Mouse (Mus musculus) hindbrain, embryonic 16.5 days (tissue): ENCODE measurements around the gene Olfr702. TPM values are rescaled to one million over a fixed set of nuclear protein-coding genes. Genes with fewer than 3 reads are reported as not detected.

Source experiments
- ATAC-seq: fragments of 200-750 bp; cut with Nextera tagmentation; 2 replicates; pipeline ENCODE4 v1.8.0; 2017; ENCODE audit warnings: moderate TSS enrichment, moderate library complexity
- H3K27ac ChIP-seq: fragments of 300-500 bp; sonication (generic); 2 replicates; pipeline ENCODE4 v1.5.1; 2014; ENCODE audit warnings: low read depth, mild to moderate bottlenecking, control low read depth, low read length, moderate library complexity
- H3K27me3 ChIP-seq: fragments of 300-500 bp; sonication (generic); replicated peaks from 2 replicates; pipeline ENCODE4 v1.6.1; 2014; ENCODE audit warnings: low read length; ENCODE audit not compliant: control insufficient read depth, insufficient read depth
- H3K36me3 ChIP-seq: fragments of 300-500 bp; sonication (generic); 2 replicates; pipeline ENCODE4 v1.6.1; 2014; ENCODE audit warnings: mild to moderate bottlenecking, low read length, moderate library complexity, mixed read lengths; ENCODE audit not compliant: control insufficient read depth, insufficient read depth
- H3K4me1 ChIP-seq: fragments of 300-500 bp; sonication (generic); 2 replicates; pipeline ENCODE4 v1.6.1; 2014; ENCODE audit warnings: low read depth, low read length; ENCODE audit not compliant: control insufficient read depth, insufficient read depth
- H3K4me2 ChIP-seq: fragments of 300-500 bp; sonication (generic); 2 replicates; pipeline ENCODE4 v1.6.1; 2014; ENCODE audit warnings: mild to moderate bottlenecking, low read length, control low read depth, moderate library complexity
- H3K4me3 ChIP-seq: fragments of 300-500 bp; sonication (generic); 2 replicates; pipeline ENCODE4 v1.5.1; 2014; ENCODE audit warnings: mild to moderate bottlenecking, low read length, control low read depth, moderate library complexity
- H3K9ac ChIP-seq: fragments of 300-500 bp; sonication (generic); 2 replicates; pipeline ENCODE4 v1.6.1; 2014; ENCODE audit warnings: low read depth, mild to moderate bottlenecking, control low read depth, low read length, moderate library complexity
- H3K9me3 ChIP-seq: fragments of 300-500 bp; sonication (generic); 2 replicates; pipeline ENCODE4 v1.6.1; 2014; ENCODE audit warnings: mild to moderate bottlenecking, low read length, moderate library complexity; ENCODE audit not compliant: control insufficient read depth
- WGBS: fragments of 180-500 bp; shearing (Covaris S2); extraction: QIAGEN DNeasy Blood & Tissue Kit; methylation state at CpG from one replicate; pipeline ENCODE4 v1.1.7; 2014; 5-methylcytosine and 5-hydroxymethylcytosine counted together
- polyA plus RNA-seq: library from polyadenylated mRNA; unstranded; fragments of >200 nt; fragmentation: Nextera tagmentation; extraction: Ambion mirVana; gene quantifications from 2 replicates; pipeline ENCODE4 v1.2.1, GENCODE M21; 2015

Olfr702 gene
- polyA plus RNA-seq: not detected in 2 replicates

DNA sequence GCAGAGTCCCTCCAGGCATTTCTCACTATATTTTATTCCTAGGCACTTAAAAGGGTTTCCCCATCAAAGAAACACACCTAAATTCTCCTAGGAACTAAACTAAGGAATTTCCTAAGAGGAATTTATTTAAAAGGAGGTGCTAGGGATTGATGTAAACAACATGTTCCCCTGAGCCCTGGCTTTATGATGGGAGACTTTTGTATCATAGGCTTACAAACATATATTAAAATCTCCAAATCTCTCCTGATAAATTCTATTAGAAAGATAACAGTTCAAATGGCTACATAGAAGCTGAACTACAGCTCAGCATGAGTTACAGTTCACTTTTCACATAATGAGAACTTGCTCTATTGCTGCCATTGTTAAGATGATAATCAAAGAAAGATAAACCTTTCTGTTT, at the start of gene Olfr702:
Gene Olfr702 (minus strand): TSS at position 101 of the 400 bp plus-strand sequence.
- Histone ChIP-seq H3K4me1 (no peaks in the 10 kb centered on the region), H3K36me3 (no peaks in the 10 kb centered on the region), H3K9me3 (no peaks in the 10 kb centered on the region), H3K9ac (no peak within 1 kb of the TSS), H3K4me3 (no peak within 1 kb of the TSS), H3K27me3 (no peaks in the 10 kb centered on the region), H3K27ac (no peak within 1 kb of the TSS), H3K4me2 (no peak within 1 kb of the TSS)
- no peak for ATAC-seq

DNA sequence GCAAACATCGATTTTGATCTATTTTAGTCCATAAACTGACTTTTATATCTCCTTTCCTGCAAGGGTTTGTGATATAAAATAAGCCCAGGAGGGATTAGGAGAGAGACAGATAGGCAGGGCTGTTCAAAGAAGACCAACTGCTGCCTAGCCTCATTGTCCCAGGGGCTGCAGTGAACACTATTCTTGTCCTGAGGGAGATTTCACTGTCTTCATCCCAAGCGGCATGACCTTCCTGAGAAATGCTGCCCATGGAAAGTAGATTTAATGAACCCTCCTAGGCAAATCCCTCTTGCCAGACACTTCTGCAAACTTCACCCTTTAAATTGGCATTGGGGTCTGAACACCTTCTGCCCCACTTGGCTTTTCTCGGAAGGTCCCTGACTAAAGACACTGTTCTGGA, 43.1 kb upstream of the Olfr702 start, which contains the start of gene Olfr705:
Gene Olfr705 (minus strand): TSS at position 101 of the 400 bp plus-strand sequence.
- no peaks in the 10 kb centered on the region for H3K9me3 ChIP-seq
- no peak for ATAC-seq
- H3K9ac ChIP-seq: no peak within 1 kb of the TSS
- no peak within 1 kb of the TSS for H3K4me2 ChIP-seq
- H3K4me1 ChIP-seq: no peaks in the 10 kb centered on the region
- H3K27ac ChIP-seq: no peak within 1 kb of the TSS
- no peaks in the 10 kb centered on the region for H3K36me3 ChIP-seq
- no peak within 1 kb of the TSS for H3K4me3 ChIP-seq
- no peaks in the 10 kb centered on the region for H3K27me3 ChIP-seq
- 87% methylated on average over 3 of the region's 3 CpGs for WGBS

DNA sequence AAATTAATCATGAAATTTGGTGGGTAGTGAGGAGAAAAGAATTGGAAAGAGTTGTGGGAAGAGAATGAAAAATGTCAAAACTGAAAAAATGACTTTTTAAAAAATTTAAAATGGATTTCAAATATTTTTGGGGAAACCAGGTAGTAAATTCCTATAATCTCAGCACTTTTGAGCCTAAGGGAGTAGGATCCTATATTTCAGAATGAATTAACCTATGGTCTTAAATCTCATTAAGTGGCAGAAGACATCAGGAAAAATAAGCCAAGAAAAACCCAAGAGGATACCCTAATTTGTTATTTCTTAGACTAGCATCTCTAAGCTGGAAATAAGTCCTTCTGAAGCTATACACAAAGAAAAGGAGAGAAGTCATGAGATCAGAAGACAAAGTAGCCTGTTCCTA, 29.2 kb upstream of the Olfr702 start, which contains the start of gene Olfr704:
Gene Olfr704 (plus strand): TSS at position 301 of the 400 bp plus-strand sequence.
- Histone ChIP-seq H3K4me1 (no peaks in the 10 kb centered on the region), H3K27ac (no peak within 1 kb of the TSS), H3K4me2 (no peak within 1 kb of the TSS), H3K36me3 (no peaks in the 10 kb centered on the region), H3K9me3 (no peaks in the 10 kb centered on the region), H3K4me3 (no peak within 1 kb of the TSS), H3K9ac (no peak within 1 kb of the TSS), H3K27me3 (no peaks in the 10 kb centered on the region)
- no peak for ATAC-seq

DNA sequence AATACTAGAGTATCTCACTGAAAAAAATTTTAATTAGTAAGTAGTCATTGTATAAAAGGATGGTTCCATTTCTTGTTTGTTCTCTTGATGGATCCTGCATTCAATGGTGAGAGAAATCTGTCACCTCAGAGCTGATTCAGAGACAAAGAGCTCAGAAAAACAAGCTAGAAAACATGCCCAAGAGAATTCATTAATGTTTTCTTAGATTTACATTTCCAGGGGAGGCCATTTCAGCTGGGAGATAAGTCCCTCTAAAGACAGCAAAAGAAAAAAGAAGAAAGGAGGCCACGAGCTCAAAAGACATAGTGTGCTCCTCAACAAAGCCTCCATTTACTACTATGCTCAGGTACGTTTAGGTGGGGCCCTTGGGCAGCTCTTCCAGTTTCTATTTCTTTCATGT, 9.4 kb upstream of the Olfr702 start, which contains the start of gene Olfr703:
Gene Olfr703 (plus strand): TSS at position 301 of the 400 bp plus-strand sequence.
- no peaks in the 10 kb centered on the region for H3K9me3 ChIP-seq
- no peak for ATAC-seq
- no peak within 1 kb of the TSS for H3K4me2 ChIP-seq
- H3K27me3 ChIP-seq: no peaks in the 10 kb centered on the region
- no peak within 1 kb of the TSS for H3K27ac ChIP-seq
- WGBS: 62% methylated on average over 2 of the region's 2 CpGs
- H3K36me3 ChIP-seq: no peaks in the 10 kb centered on the region
- H3K4me1 ChIP-seq: no peaks in the 10 kb centered on the region
- H3K4me3 ChIP-seq: no peak within 1 kb of the TSS
- H3K9ac ChIP-seq: no peak within 1 kb of the TSS

DNA sequence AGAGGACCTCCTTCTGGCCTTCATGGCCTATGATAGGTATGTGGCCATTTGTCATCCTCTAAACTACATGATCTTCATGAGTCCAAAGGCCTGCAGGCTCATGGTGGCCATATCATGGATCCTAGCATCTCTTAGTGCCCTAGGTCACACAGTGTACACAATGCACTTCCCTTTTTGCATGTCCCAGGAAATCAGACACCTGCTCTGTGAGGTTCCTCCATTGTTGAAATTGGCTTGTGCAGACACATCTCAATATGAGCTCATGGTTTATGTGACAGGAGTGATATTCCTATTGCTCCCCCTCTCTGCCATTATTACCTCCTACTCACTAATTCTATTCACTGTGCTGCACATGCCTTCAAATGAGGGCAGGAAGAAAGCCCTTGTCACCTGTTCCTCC, 15.3 kb downstream of the Olfr702 start:
- Histone ChIP-seq H3K27ac (no peak overlapping the region), H3K4me2 (no peak overlapping the region), H3K9ac (no peak overlapping the region), H3K27me3 (no peaks in the 10 kb centered on the region), H3K4me3 (no peak overlapping the region), H3K9me3 (no peaks in the 10 kb centered on the region), H3K4me1 (no peaks in the 10 kb centered on the region), H3K36me3 (no peaks in the 10 kb centered on the region)
- ATAC-seq: no peak

DNA sequence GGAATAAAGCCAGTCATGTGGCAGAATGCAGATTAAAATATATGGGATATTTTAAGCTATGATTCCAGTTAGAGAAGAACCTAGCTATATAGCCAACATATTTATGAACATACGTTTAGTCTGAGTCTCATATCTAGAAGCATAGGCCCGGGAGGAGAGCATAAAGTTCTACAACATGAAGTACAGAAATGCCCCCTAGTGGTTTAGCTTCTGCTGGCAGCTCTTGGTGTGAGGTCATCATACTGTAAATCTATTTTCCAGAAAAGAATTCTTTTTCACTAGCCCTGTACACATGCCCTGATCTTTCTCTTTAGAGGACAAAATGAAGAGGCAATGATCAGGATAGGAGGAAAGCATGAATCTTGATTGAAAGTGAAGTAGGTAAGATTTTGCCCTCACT, 17.9 kb downstream of the Olfr702 start:
- H3K27me3 ChIP-seq: no peaks in the 10 kb centered on the region
- ATAC-seq: no peak
- no peak overlapping the region for H3K27ac ChIP-seq
- no peak overlapping the region for H3K9ac ChIP-seq
- no peaks in the 10 kb centered on the region for H3K4me1 ChIP-seq
- H3K36me3 ChIP-seq: no peaks in the 10 kb centered on the region
- WGBS: 71% methylated on average over 2 of the region's 2 CpGs
- no peaks in the 10 kb centered on the region for H3K9me3 ChIP-seq
- no peak overlapping the region for H3K4me2 ChIP-seq
- no peak overlapping the region for H3K4me3 ChIP-seq

DNA sequence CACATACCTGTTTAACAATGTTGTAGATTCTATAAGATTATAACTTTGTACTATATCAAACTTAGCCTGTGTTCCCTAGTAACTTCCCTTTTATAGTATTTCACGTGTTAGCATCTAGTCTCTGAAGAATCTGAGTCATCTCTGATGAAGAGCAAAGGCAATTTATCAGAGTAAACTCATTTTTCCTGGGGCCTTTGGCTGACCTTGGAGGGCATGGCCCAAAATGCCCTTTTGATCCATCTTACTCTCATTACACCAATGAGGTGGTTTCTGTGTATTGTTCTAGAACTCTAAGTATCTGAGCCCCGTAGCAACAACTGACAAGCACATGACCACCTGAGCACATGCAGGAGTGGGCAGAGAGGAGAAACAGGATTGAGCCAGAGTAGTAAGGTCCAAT, 19.9 kb downstream of the Olfr702 start, which contains the start of gene Olfr701:
Gene Olfr701 (plus strand): TSS at position 301 of the 400 bp plus-strand sequence.
- no peak for ATAC-seq
- no peak within 1 kb of the TSS for H3K4me2 ChIP-seq
- WGBS: 78% methylated on average over 2 of the region's 2 CpGs
- no peak within 1 kb of the TSS for H3K4me3 ChIP-seq
- H3K27me3 ChIP-seq: no peaks in the 10 kb centered on the region
- no peaks in the 10 kb centered on the region for H3K4me1 ChIP-seq
- H3K27ac ChIP-seq: no peak within 1 kb of the TSS
- no peaks in the 10 kb centered on the region for H3K9me3 ChIP-seq
- no peaks in the 10 kb centered on the region for H3K36me3 ChIP-seq
- H3K9ac ChIP-seq: no peak within 1 kb of the TSS

DNA sequence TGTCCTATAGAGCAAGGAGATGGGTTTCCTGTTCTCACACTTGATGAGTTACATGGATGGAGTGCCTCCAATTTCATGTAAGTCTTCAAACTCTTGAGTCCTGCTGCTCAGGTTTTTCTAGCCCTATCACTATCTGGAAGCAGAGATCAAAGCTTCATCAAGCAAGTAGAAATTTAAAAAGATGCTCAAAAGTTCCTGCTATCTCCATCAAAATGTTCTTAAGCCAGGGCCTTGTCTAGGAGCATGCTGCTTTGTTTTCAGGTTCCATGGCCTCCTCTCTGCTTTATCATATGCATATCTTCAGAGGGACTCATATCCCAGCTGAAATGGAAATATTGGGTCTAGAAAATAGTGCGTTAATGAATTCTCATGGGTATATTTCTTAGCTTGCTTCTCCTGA, 25.0 kb downstream of the Olfr702 start, which contains the start of gene Olfr700:
Gene Olfr700 (minus strand): TSS at position 101 of the 400 bp plus-strand sequence.
- H3K27me3 ChIP-seq: no peaks in the 10 kb centered on the region
- H3K9me3 ChIP-seq: no peaks in the 10 kb centered on the region
- no peak within 1 kb of the TSS for H3K4me3 ChIP-seq
- ATAC-seq: no peak
- no peak within 1 kb of the TSS for H3K9ac ChIP-seq
- no peaks in the 10 kb centered on the region for H3K4me1 ChIP-seq
- WGBS: 82% methylated on average over 1 of the region's 1 CpGs
- H3K36me3 ChIP-seq: no peaks in the 10 kb centered on the region
- no peak within 1 kb of the TSS for H3K27ac ChIP-seq
- H3K4me2 ChIP-seq: no peak within 1 kb of the TSS

DNA sequence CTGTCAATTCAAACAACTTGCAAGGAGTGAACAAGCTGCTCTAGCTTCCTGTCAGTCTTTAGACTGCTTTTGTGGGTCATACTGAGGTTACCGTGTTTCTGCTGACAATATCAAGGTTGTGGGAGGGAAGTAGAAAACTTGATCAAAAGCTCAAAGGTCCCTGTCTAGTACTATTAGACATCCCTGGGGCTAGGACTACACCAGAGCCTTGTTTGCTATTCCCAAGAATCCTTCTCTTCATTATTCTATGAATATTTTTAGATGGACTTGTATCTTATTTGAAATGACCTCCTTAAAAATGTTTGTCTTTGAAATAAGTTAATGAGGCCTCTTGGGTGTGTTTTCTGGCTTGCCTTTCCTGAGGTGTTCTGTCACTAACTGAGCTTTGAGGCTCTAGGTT, 40.6 kb downstream of the Olfr702 start, which contains the start of gene Olfr699:
Gene Olfr699 (minus strand): TSS at position 101 of the 400 bp plus-strand sequence.
- no peaks in the 10 kb centered on the region for H3K36me3 ChIP-seq
- no peaks in the 10 kb centered on the region for H3K4me1 ChIP-seq
- no peak within 1 kb of the TSS for H3K4me3 ChIP-seq
- H3K9me3 ChIP-seq: 0 out of 2 replicates have a peak, but pooled peaks cover 2% of the 10 kb centered on the region
- no peak within 1 kb of the TSS for H3K4me2 ChIP-seq
- H3K9ac ChIP-seq: no peak within 1 kb of the TSS
- WGBS: 73% methylated on average over 1 of the region's 1 CpGs
- no peak within 1 kb of the TSS for H3K27ac ChIP-seq
- no peak for ATAC-seq
- no peaks in the 10 kb centered on the region for H3K27me3 ChIP-seq

DNA sequence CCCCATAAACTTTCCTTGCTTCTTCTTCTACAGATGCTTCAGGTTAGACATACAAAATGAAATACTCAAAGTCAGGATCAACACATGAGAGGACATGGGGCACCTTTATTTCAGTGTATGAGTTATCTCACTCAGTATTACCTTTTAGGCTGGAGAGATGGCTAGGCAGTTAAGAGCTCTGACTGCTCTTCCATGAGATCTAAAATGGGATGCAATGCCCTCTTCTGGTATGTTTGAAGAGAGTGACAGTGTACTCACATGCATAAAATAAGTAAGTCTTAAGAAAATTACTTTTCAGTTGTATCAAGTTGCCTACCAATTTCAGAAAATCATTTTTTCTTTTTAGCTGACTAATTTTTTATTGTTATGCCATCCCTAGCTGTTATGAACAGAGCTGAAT, 45.4 kb downstream of the Olfr702 start:
- Histone ChIP-seq H3K9me3 (no peaks in the 10 kb centered on the region), H3K9ac (no peak overlapping the region), H3K27ac (no peak overlapping the region), H3K4me2 (no peak overlapping the region), H3K4me3 (no peak overlapping the region), H3K36me3 (no peaks in the 10 kb centered on the region), H3K4me1 (no peaks in the 10 kb centered on the region), H3K27me3 (no peaks in the 10 kb centered on the region)
- no peak for ATAC-seq
